Mouse (Mus musculus): ENCODE results near the gene Ucn.

DNA sequence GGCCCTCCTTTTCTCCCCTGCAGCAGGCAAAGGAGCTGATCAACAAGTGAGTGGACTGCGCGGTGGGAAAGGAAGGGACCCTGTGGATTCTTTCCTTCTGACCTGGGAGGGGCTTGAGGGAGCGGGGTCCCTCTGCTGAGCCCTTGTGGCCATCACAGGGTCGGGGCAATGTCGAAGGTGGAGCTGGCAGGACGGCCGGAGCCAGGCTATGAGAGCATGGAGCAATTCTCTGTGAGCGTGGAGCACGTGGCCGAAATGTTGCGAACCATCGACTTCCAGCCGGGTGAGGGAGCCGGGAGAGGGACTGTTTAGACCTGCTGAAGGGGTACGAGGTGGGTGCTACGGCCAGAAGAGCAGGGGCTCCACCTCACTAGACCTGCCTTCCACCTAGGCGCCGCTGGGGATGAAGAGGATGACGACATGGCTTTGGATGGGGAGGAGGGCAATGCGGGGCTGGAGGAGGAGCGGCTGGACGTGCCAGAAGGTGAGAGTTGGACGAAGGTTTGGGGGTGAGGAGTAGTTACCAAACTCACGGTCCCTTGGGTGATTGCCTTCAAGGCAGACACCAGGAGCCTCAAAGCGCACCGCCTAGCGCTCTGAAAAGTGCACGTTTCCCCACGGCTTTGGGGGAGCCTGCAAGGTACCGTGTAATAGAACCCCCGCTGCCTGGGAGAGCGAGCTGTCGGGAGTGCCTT is 1.8 kb downstream of the Ucn start:
- no peak for TF ChIP-seq CTCF (IDR thresholded peaks at IDR 0.05; ENCODE audit: extremely low read depth, insufficient read depth, low read length)
- no peak for TF ChIP-seq POLR2A (IDR thresholded peaks at IDR 0.05; ENCODE audit: extremely low read depth, insufficient read depth, low read length)
